Mouse (Mus musculus) CH12.LX (cell line): ENCODE results near the gene Sh2b1. TPM values are rescaled to one million over a fixed set of nuclear protein-coding genes. Genes with fewer than 3 reads are reported as not detected.

ENCODE experiments used
- DNase-seq: peaks from one replicate; pipeline ENCODE4 v3.0.0-alpha.2; 2013; ENCODE audit errors: extremely low read depth
- H3K27ac ChIP-seq: 2 replicates; pipeline ENCODE4 v1.5.1; 2012; ENCODE audit warnings: low read depth, mild to moderate bottlenecking, control low read depth, moderate library complexity; ENCODE audit not compliant: insufficient read depth
- H3K27me3 ChIP-seq: replicated peaks from 2 replicates; pipeline ENCODE3; 2012; ENCODE audit warnings: inconsistent platforms
- H3K36me3 ChIP-seq, 2 experiments: replicated peaks in 1 of 2; 2 replicates each; pipeline versions ENCODE3 to v1.6.1; 2012; ENCODE audit warnings: inconsistent platforms in 1 of 2, low read length in 1 of 2, mild to moderate bottlenecking in 1 of 2, mixed read lengths in 1 of 2, moderate library complexity in 1 of 2; ENCODE audit not compliant: control insufficient read depth in 1 of 2, insufficient read depth in 1 of 2
- H3K4me1 ChIP-seq, 2 experiments: 2 replicates each; pipeline ENCODE4 v1.6.1; 2012; ENCODE audit warnings: inconsistent platforms in 1 of 2, moderate library complexity in 1 of 2; ENCODE audit not compliant: insufficient read depth in 2 of 2, control insufficient read depth in 1 of 2
- H3K4me2 ChIP-seq: 2 replicates; pipeline ENCODE4 v1.6.1; 2012; ENCODE audit warnings: low read depth, mild to moderate bottlenecking, control low read depth; ENCODE audit not compliant: poor library complexity, insufficient read depth, severe bottlenecking
- H3K4me3 ChIP-seq, 3 experiments: fragments of 150-350 bp in 1 of 3; sonication (generic) in 1 of 3; replicated peaks in 1 of 3; 2 replicates each; pipeline versions ENCODE3 to v1.5.1; 2011 to 2012; ENCODE audit warnings: low read depth in 2 of 3, low read length in 2 of 3, mild to moderate bottlenecking in 2 of 3, moderate library complexity in 2 of 3, control low read depth in 1 of 3, improper control_type of control experiment in 1 of 3, inconsistent platforms in 1 of 3, mixed read lengths in 1 of 3; ENCODE audit not compliant: poor library complexity in 1 of 3
- H3K79me2 ChIP-seq: replicated peaks from 2 replicates; pipeline ENCODE4 v1.6.1; 2012; ENCODE audit warnings: mild to moderate bottlenecking, moderate library complexity; ENCODE audit not compliant: control insufficient read depth, poor library complexity, insufficient read depth, severe bottlenecking; ENCODE audit errors: extremely low read depth
- H3K9ac ChIP-seq: 2 replicates; pipeline ENCODE4 v1.6.1; 2012; ENCODE audit warnings: low read depth, mild to moderate bottlenecking, control low read depth, moderate library complexity; ENCODE audit not compliant: insufficient read depth
- H3K9me3 ChIP-seq: replicated peaks from 2 replicates; pipeline ENCODE3; 2012; ENCODE audit warnings: low read length, inconsistent platforms, mixed read lengths
- BHLHE40 ChIP-seq: IDR thresholded peaks from 2 replicates; pipeline ENCODE4 v1.6.1; 2011; ENCODE audit warnings: mild to moderate bottlenecking, low read depth, low read length, improper control_type of control experiment
- CHD1 ChIP-seq: IDR thresholded peaks from 2 replicates; pipeline ENCODE4 v1.6.1; 2012; ENCODE audit warnings: low read depth, low read length, improper control_type of control experiment, inconsistent platforms
- HCFC1 ChIP-seq: IDR thresholded peaks from 2 replicates; pipeline ENCODE4 v1.6.1; 2012; ENCODE audit warnings: low read depth, mild to moderate bottlenecking, inconsistent platforms, low read length, improper control_type of control experiment
- IRF4 ChIP-seq: IDR thresholded peaks from 2 replicates; pipeline ENCODE4 v1.6.1; 2014; ENCODE audit warnings: low read depth, mild to moderate bottlenecking, inconsistent platforms, low read length, improper control_type of control experiment
- JUN ChIP-seq: IDR thresholded peaks from 2 replicates; pipeline ENCODE4 v1.6.1; 2011; ENCODE audit warnings: low read depth, mild to moderate bottlenecking, low read length, improper control_type of control experiment, moderate library complexity; ENCODE audit not compliant: insufficient read depth
- JUND ChIP-seq: conservative IDR thresholded peaks from 2 replicates; pipeline ENCODE4 v1.6.1; 2011; ENCODE audit warnings: low read depth, low read length, improper control_type of control experiment
- NELFE ChIP-seq: IDR thresholded peaks from 2 replicates; pipeline ENCODE4 v1.6.1; 2011; ENCODE audit warnings: low read depth, low read length, improper control_type of control experiment
- PAX5 ChIP-seq: IDR thresholded peaks from 2 replicates; pipeline ENCODE4 v1.6.1; 2012; ENCODE audit warnings: low read length, inconsistent platforms, mixed read lengths
- POLR2A ChIP-seq: IDR thresholded peaks from 2 replicates; pipeline ENCODE4 v1.6.1; 2011; ENCODE audit warnings: low read depth, mild to moderate bottlenecking, improper control_type of control experiment, low read length
- POLR2AphosphoS2 ChIP-seq: IDR thresholded peaks from 2 replicates; pipeline ENCODE4 v1.6.1; 2011; ENCODE audit warnings: low read depth, low read length, improper control_type of control experiment
- RCOR1 ChIP-seq: conservative IDR thresholded peaks from 2 replicates; pipeline ENCODE4 v1.6.1; 2012; ENCODE audit warnings: low read depth, mild to moderate bottlenecking, inconsistent platforms, low read length, improper control_type of control experiment
- USF1 ChIP-seq: IDR thresholded peaks from 2 replicates; pipeline ENCODE4 v1.6.1; 2014; ENCODE audit warnings: low read depth, mild to moderate bottlenecking, inconsistent platforms, low read length, improper control_type of control experiment
- USF2 ChIP-seq: conservative IDR thresholded peaks from 2 replicates; pipeline ENCODE4 v1.6.1; 2011; ENCODE audit warnings: low read depth, low read length, improper control_type of control experiment
- ZMIZ1 ChIP-seq: IDR thresholded peaks from 2 replicates; pipeline ENCODE4 v1.6.1; 2012; ENCODE audit warnings: low read depth, mild to moderate bottlenecking, inconsistent platforms, low read length, improper control_type of control experiment
- dilution Hi-C: fragments of 300-500 bp; cut with MboI; formaldehyde crosslinking; loops from 2 replicates; pipeline ENCODE4 v1.14.3; 2020; ENCODE audit warnings: low sequenced_read_pairs; ENCODE audit not compliant: extremely low pct_unique_long_range_greater_than_20kb, extremely low pct_ligation_motif_present
- in situ Hi-C: fragments of 300-500 bp; cut with MboI; formaldehyde crosslinking; loops from 3 replicates; pipeline ENCODE4 v1.14.3; 2019; ENCODE audit warnings: low sequenced_read_pairs, low pct_ligation_motif_present, low pct_unique_long_range_greater_than_20kb, mixed read lengths
- polyA plus RNA-seq: library from polyadenylated mRNA; unstranded; fragments of >175 nt; gene quantifications from 2 replicates; pipeline ENCODE4 v1.2.1, GENCODE M21; 2012; ENCODE audit warnings: low read depth; ENCODE audit not compliant: insufficient read length
- total RNA-seq, 2 experiments: library from RNA; depleted of rRNA; stranded (reverse); fragments of 300-350 nt in 1 of 2; fragments of >200 nt in 1 of 2; gene quantifications; 2 replicates each; pipeline ENCODE4 v1.2.3; 2012 to 2014

Sh2b1 gene
- total and polyA plus RNA-seq, 3 experiments, result 5.2 to 31.3 (median 13.4) TPM

GRCm38 (mm10) chr7:126518261-126518941 is 43.2 kb upstream of the Sh2b1 start:
- H3K4me1 ChIP-seq, result no peaks in the 10 kb centered on the region
- H3K9ac ChIP-seq, result no peak overlapping the region
- H3K36me3 ChIP-seq, result no peaks in the 10 kb centered on the region
- H3K79me2 ChIP-seq, result no peaks in the 10 kb centered on the region
- H3K9me3 ChIP-seq, result no peaks in the 10 kb centered on the region
- TF ChIP-seq PAX5, result no peak
- TF ChIP-seq POLR2A, result no peak
- no peak for TF ChIP-seq JUND
- TF ChIP-seq RCOR1, result no peak
- TF ChIP-seq HCFC1, result no peak
- no peak for TF ChIP-seq JUN
- TF ChIP-seq NELFE, result no peak
- TF ChIP-seq BHLHE40, result no peak
- no peak for TF ChIP-seq ZMIZ1
- H3K27ac ChIP-seq, result no peak overlapping the region
- no peak overlapping the region for H3K4me2 ChIP-seq
- DNase-seq, result no peak
- peaks cover 2% of the 10 kb centered on the region for H3K27me3 ChIP-seq
- no peak overlapping the region for H3K4me3 ChIP-seq
- dilution Hi-C loops, result no loop called here
- in situ Hi-C loops, result no loop called here

DNA sequence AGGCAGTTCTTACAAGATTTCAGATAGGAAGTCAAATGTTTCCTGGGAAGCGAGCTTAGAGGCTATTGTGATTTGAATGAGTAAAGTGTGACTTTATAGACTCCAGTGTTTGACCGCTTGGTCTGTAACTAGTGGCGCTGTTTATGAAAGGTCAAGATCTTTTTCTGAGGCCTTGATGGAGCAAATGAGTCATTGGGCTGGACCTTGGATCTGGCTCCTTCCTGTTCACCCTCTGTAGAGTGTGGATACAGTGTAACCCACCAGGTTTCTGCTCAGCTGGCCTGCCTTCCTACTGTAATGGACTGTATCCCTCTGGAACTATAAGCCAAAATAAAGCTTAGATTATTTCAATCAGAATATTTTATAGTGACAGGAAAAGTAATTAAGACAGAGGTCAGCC is 36.1 kb upstream of the Sh2b1 start:
- Histone ChIP-seq H3K9ac (no peak overlapping the region), H3K9me3 (no peaks in the 10 kb centered on the region), H3K79me2 (no peaks in the 10 kb centered on the region), H3K4me2 (no peak overlapping the region), H3K27ac (no peak overlapping the region), H3K4me3 (no peak overlapping the region), H3K27me3 (no peaks in the 10 kb centered on the region), H3K4me1 (no peaks in the 10 kb centered on the region), H3K36me3 (no peaks in the 10 kb centered on the region)
- in situ Hi-C loops, result no loop called here
- TF ChIP-seq ZMIZ1, result no peak
- TF ChIP-seq USF1, result no peak
- TF ChIP-seq POLR2A, result no peak
- TF ChIP-seq CHD1, result no peak
- no peak for TF ChIP-seq POLR2AphosphoS2
- no peak for TF ChIP-seq USF2
- TF ChIP-seq IRF4, result no peak
- no peak for DNase-seq
- dilution Hi-C loops, result no loop called here
